Mouse (Mus musculus): ENCODE data around the gene Cfb. TPM values are rescaled to one million over a fixed set of nuclear protein-coding genes. Genes with fewer than 3 reads are reported as not detected.

Cfb gene
- total and polyA plus RNA-seq, 2 experiments from 2014 or later = 1.1 to 1.3 TPM

- DNase-seq (ENCODE audit: low spot score) = no peak
- H3K9ac ChIP-seq (replicated peaks; ENCODE audit: low read depth, low read length) = no peak overlapping the region
- H3K4me1 ChIP-seq (ENCODE audit: control insufficient read depth, insufficient read depth) = no peaks in the 10 kb centered on the region
- H3K9me3 ChIP-seq (replicated peaks; ENCODE audit: control insufficient read depth, low read length) = no peaks in the 10 kb centered on the region
- 62% methylated on average over 13 of the region's 13 CpGs for whole genome bisulfite sequencing
- no peak overlapping the region for H3K4me3 ChIP-seq (ENCODE audit: low read depth, low read length)
- no peak for ATAC-seq (ENCODE audit: insufficient read depth, low read depth)
- TF ChIP-seq EP300 (IDR thresholded peaks at IDR 0.05; ENCODE audit: low read depth) = no peak
- TF ChIP-seq CTCF (IDR thresholded peaks at IDR 0.05; ENCODE audit: low read depth) = no peak
- no peaks in the 10 kb centered on the region; the same call in 1 of the 2 replicates for H3K27me3 ChIP-seq (ENCODE audit: control insufficient read depth, insufficient read depth, low read length)
- no peak overlapping the region for H3K27ac ChIP-seq (ENCODE audit: low read depth)
- H3K4me2 ChIP-seq (ENCODE audit: low read depth, low read length) = no peak overlapping the region
- H3K36me3 ChIP-seq (replicated peaks; ENCODE audit: control insufficient read depth, insufficient read depth, low read length) = peaks cover 2% of the 10 kb centered on the region; the same call in 1 of the 2 replicates
These were observed 458 bp downstream of the Cfb start for GRCm38 (mm10) chr17:34861704-34862415.

GRCm38 (mm10) chr17:34860514-34860913 is 1.8 kb downstream of the Cfb start:
- H3K4me2 ChIP-seq (ENCODE audit: low read depth, low read length) = no peak overlapping the region
- no peak overlapping the region for H3K4me3 ChIP-seq (ENCODE audit: low read depth, low read length)
- H3K9ac ChIP-seq (replicated peaks; ENCODE audit: low read depth, low read length) = no peak overlapping the region
- no peaks in the 10 kb centered on the region for H3K9me3 ChIP-seq (replicated peaks; ENCODE audit: control insufficient read depth, low read length)
- no peak overlapping the region for H3K27ac ChIP-seq (ENCODE audit: low read depth)
- H3K27me3 ChIP-seq (ENCODE audit: control insufficient read depth, insufficient read depth, low read length) = no peaks in the 10 kb centered on the region; the same call in 1 of the 2 replicates
- no peaks in the 10 kb centered on the region for H3K4me1 ChIP-seq (ENCODE audit: control insufficient read depth, insufficient read depth)
- ATAC-seq (ENCODE audit: insufficient read depth, low read depth) (no peak), DNase-seq (ENCODE audit: low spot score) (no peak)
- 73% methylated on average over 9 of the region's 9 CpGs for WGBS
- peaks cover 5% of the 10 kb centered on the region for H3K36me3 ChIP-seq (replicated peaks; ENCODE audit: control insufficient read depth, insufficient read depth, low read length)
- TF ChIP-seq CTCF (IDR thresholded peaks at IDR 0.05; ENCODE audit: low read depth) = no peak

GRCm38 (mm10) chr17:34858670-34859069 is 3.6 kb downstream of the Cfb start:
- DNase-seq (ENCODE audit: low spot score) = no peak
- Histone ChIP-seq H3K27ac (ENCODE audit: low read depth) (no peak overlapping the region), H3K9ac (replicated peaks; ENCODE audit: low read depth, low read length) (no peak overlapping the region), H3K4me3 (ENCODE audit: low read depth, low read length) (no peak overlapping the region), H3K36me3 (replicated peaks; ENCODE audit: control insufficient read depth, insufficient read depth, low read length) (peaks cover 17% of the 10 kb centered on the region), H3K4me1 (ENCODE audit: control insufficient read depth, insufficient read depth) (no peaks in the 10 kb centered on the region), H3K27me3 (ENCODE audit: control insufficient read depth, insufficient read depth, low read length) (no peaks in the 10 kb centered on the region; the same call in 1 of the 2 replicates), H3K4me2 (ENCODE audit: low read depth, low read length) (no peak overlapping the region), H3K9me3 (replicated peaks; ENCODE audit: control insufficient read depth, low read length) (no peaks in the 10 kb centered on the region)
- TF ChIP-seq EP300 (IDR thresholded peaks at IDR 0.05; ENCODE audit: low read depth) = no peak
- TF ChIP-seq CTCF (IDR thresholded peaks at IDR 0.05; ENCODE audit: low read depth) = no peak
- ATAC-seq (ENCODE audit: insufficient read depth, low read depth) = no peak
- 52% methylated on average over 4 of the region's 4 CpGs for WGBS

- DNase-seq (ENCODE audit: low spot score) (peak; percentile 32), ATAC-seq (ENCODE audit: insufficient read depth, low read depth) (0 out of 2 replicates have a peak, but pooled peaks have one; percentile 35)
- H3K27me3 ChIP-seq (ENCODE audit: control insufficient read depth, insufficient read depth, low read length) = no peaks in the 10 kb centered on the region; the same call in 1 of the 2 replicates
- 25% methylated on average over 3 of the region's 3 CpGs for WGBS
- no peak overlapping the region for H3K27ac ChIP-seq (ENCODE audit: low read depth)
- H3K9ac ChIP-seq (replicated peaks; ENCODE audit: low read depth, low read length) = no peak overlapping the region
- no peaks in the 10 kb centered on the region for H3K9me3 ChIP-seq (replicated peaks; ENCODE audit: control insufficient read depth, low read length)
- TF ChIP-seq EP300 (IDR thresholded peaks at IDR 0.05; ENCODE audit: low read depth) (no peak), CTCF (IDR thresholded peaks at IDR 0.05; ENCODE audit: low read depth) (peak; percentile 73)
- H3K4me3 ChIP-seq (ENCODE audit: low read depth, low read length) = no peak overlapping the region
- H3K4me2 ChIP-seq (ENCODE audit: low read depth, low read length) = no peak overlapping the region
- H3K36me3 ChIP-seq (replicated peaks; ENCODE audit: control insufficient read depth, insufficient read depth, low read length) = peaks cover 24% of the 10 kb centered on the region
- H3K4me1 ChIP-seq (ENCODE audit: control insufficient read depth, insufficient read depth) = peaks cover 5% of the 10 kb centered on the region
These were observed 6.5 kb downstream of the Cfb start for GRCm38 (mm10) chr17:34855825-34856224.

GRCm38 (mm10) chr17:34854761-34855160 is 7.6 kb downstream of the Cfb start:
- Histone ChIP-seq H3K4me1 (ENCODE audit: control insufficient read depth, insufficient read depth) (peaks cover 8% of the 10 kb centered on the region), H3K9ac (replicated peaks; ENCODE audit: low read depth, low read length) (no peak overlapping the region), H3K27me3 (ENCODE audit: control insufficient read depth, insufficient read depth, low read length) (no peaks in the 10 kb centered on the region), H3K4me3 (ENCODE audit: low read depth, low read length) (no peak overlapping the region), H3K4me2 (ENCODE audit: low read depth, low read length) (no peak overlapping the region), H3K9me3 (replicated peaks; ENCODE audit: control insufficient read depth, low read length) (no peaks in the 10 kb centered on the region), H3K36me3 (replicated peaks; ENCODE audit: control insufficient read depth, insufficient read depth, low read length) (peaks cover 24% of the 10 kb centered on the region), H3K27ac (ENCODE audit: low read depth) (no peak overlapping the region)
- TF ChIP-seq EP300 (IDR thresholded peaks at IDR 0.05; ENCODE audit: low read depth) (no peak), CTCF (IDR thresholded peaks at IDR 0.05; ENCODE audit: low read depth) (no peak)
- WGBS = 73% methylated on average over 3 of the region's 3 CpGs
- ATAC-seq (ENCODE audit: insufficient read depth, low read depth) = no peak
- no peak for DNase-seq (ENCODE audit: low spot score)

GRCm38 (mm10) chr17:34853511-34853910 is 8.8 kb downstream of the Cfb start:
- H3K4me2 ChIP-seq (ENCODE audit: low read depth, low read length) = no peak overlapping the region
- H3K27me3 ChIP-seq (ENCODE audit: control insufficient read depth, insufficient read depth, low read length) = no peaks in the 10 kb centered on the region
- H3K36me3 ChIP-seq (replicated peaks; ENCODE audit: control insufficient read depth, insufficient read depth, low read length) = peaks cover 24% of the 10 kb centered on the region
- ATAC-seq (ENCODE audit: insufficient read depth, low read depth) = no peak
- H3K4me3 ChIP-seq (ENCODE audit: low read depth, low read length) = no peak overlapping the region
- TF ChIP-seq EP300 (IDR thresholded peaks at IDR 0.05; ENCODE audit: low read depth) (no peak), CTCF (IDR thresholded peaks at IDR 0.05; ENCODE audit: low read depth) (no peak)
- no peak overlapping the region for H3K9ac ChIP-seq (replicated peaks; ENCODE audit: low read depth, low read length)
- no peaks in the 10 kb centered on the region for H3K9me3 ChIP-seq (replicated peaks; ENCODE audit: control insufficient read depth, low read length)
- DNase-seq (ENCODE audit: low spot score) = no peak
- WGBS = 76% methylated on average over 8 of the region's 8 CpGs
- peaks cover 13% of the 10 kb centered on the region for H3K4me1 ChIP-seq (ENCODE audit: control insufficient read depth, insufficient read depth)
- no peak overlapping the region for H3K27ac ChIP-seq (ENCODE audit: low read depth)

Measured in heart, postnatal 0 days (tissue).